Mouse (Mus musculus): Measurements from ENCODE around the gene Zswim8. TPM values are rescaled to one million over a fixed set of nuclear protein-coding genes. Genes with fewer than 3 reads are reported as not detected.
A peak's percentile ranks its signal among the peaks of the same experiment; 100 is the strongest.

The Zswim8 gene
- polyA plus RNA-seq, 1 experiment from 2014 or later: 43.0 TPM

GRCm38 (mm10) chr14:20733952-20734774, 26.8 kb downstream of the Zswim8 start, which contains the start of gene Ndst2:
Gene Ndst2, minus strand, starts transcription at chr14:20734562.
- no peaks in the 10 kb centered on the region for H3K27me3 ChIP-seq (replicated peaks)
- peak within 1 kb of the TSS; percentile 74 for H3K9ac ChIP-seq (replicated peaks)
- peak within 1 kb of the TSS; percentile 81 for H3K27ac ChIP-seq (replicated peaks)
- no peaks in the 10 kb centered on the region for H3K9me3 ChIP-seq (replicated peaks)
- peak within 1 kb of the TSS; percentile 86 for H3K4me2 ChIP-seq
- peak within 1 kb of the TSS; percentile 59 for H3K4me3 ChIP-seq (replicated peaks)
- peaks cover 34% of the 10 kb centered on the region for H3K4me1 ChIP-seq
- whole genome bisulfite sequencing: 0% methylated on average over 75 of the region's 81 CpGs
- peak; percentile 98 for ATAC-seq (ENCODE audit: low FRiP score)
- H3K36me3 ChIP-seq: peaks cover 58% of the 10 kb centered on the region

- H3K27ac ChIP-seq (replicated peaks): peak overlapping the region; percentile 81
Observed at GRCm38 (mm10) chr14:20735052-20735451, 27.7 kb downstream of the Zswim8 start.

GRCm38 (mm10) chr14:20735892-20736390, 28.6 kb downstream of the Zswim8 start:
- H3K9me3 ChIP-seq (replicated peaks): no peaks in the 10 kb centered on the region
- no peaks in the 10 kb centered on the region for H3K27me3 ChIP-seq (replicated peaks)
- peaks cover 59% of the 10 kb centered on the region for H3K36me3 ChIP-seq
- no peak overlapping the region for H3K4me2 ChIP-seq
- no peak overlapping the region for H3K9ac ChIP-seq (replicated peaks)
- no peak overlapping the region for H3K27ac ChIP-seq (replicated peaks)
- H3K4me3 ChIP-seq (replicated peaks): no peak overlapping the region
- ATAC-seq (ENCODE audit: low FRiP score): no peak
- WGBS: 89% methylated on average over 13 of the region's 13 CpGs
- peaks cover 34% of the 10 kb centered on the region for H3K4me1 ChIP-seq

More at GRCm38 (mm10) chr14:20735052-20735451, 27.7 kb downstream of the Zswim8 start:
- Histone ChIP-seq H3K4me2 (peak overlapping the region; percentile 86), H3K27me3 (replicated peaks) (no peaks in the 10 kb centered on the region), H3K9me3 (replicated peaks) (no peaks in the 10 kb centered on the region), H3K9ac (replicated peaks) (no peak overlapping the region), H3K4me1 (peaks cover 34% of the 10 kb centered on the region), H3K36me3 (peaks cover 58% of the 10 kb centered on the region), H3K4me3 (replicated peaks) (no peak overlapping the region)
- no peak for ATAC-seq (ENCODE audit: low FRiP score)
- WGBS: 74% methylated on average over 2 of the region's 2 CpGs

GRCm38 (mm10) chr14:20737306-20737705, 30.0 kb downstream of the Zswim8 start:
- Histone ChIP-seq H3K36me3 (peaks cover 68% of the 10 kb centered on the region), H3K27ac (replicated peaks) (no peak overlapping the region), H3K9ac (replicated peaks) (no peak overlapping the region), H3K27me3 (replicated peaks) (no peaks in the 10 kb centered on the region), H3K4me3 (replicated peaks) (no peak overlapping the region), H3K4me1 (peaks cover 23% of the 10 kb centered on the region), H3K9me3 (replicated peaks) (no peaks in the 10 kb centered on the region), H3K4me2 (no peak overlapping the region)
- ATAC-seq (ENCODE audit: low FRiP score): no peak
- 48% methylated on average over 14 of the region's 14 CpGs for WGBS

GRCm38 (mm10) chr14:20738511-20738910, 31.2 kb downstream of the Zswim8 start:
- no peaks in the 10 kb centered on the region for H3K9me3 ChIP-seq (replicated peaks)
- no peak for ATAC-seq (ENCODE audit: low FRiP score)
- no peak overlapping the region for H3K4me2 ChIP-seq
- H3K36me3 ChIP-seq: peaks cover 73% of the 10 kb centered on the region
- 85% methylated on average over 8 of the region's 8 CpGs for WGBS
- no peak overlapping the region for H3K9ac ChIP-seq (replicated peaks)
- no peaks in the 10 kb centered on the region for H3K27me3 ChIP-seq (replicated peaks)
- H3K4me3 ChIP-seq (replicated peaks): no peak overlapping the region
- H3K27ac ChIP-seq (replicated peaks): no peak overlapping the region
- H3K4me1 ChIP-seq: peaks cover 13% of the 10 kb centered on the region

- no peak overlapping the region for H3K27ac ChIP-seq (replicated peaks)
- H3K9me3 ChIP-seq (replicated peaks): no peaks in the 10 kb centered on the region
- no peak for ATAC-seq (ENCODE audit: low FRiP score)
- no peak overlapping the region for H3K9ac ChIP-seq (replicated peaks)
- 89% methylated on average over 9 of the region's 9 CpGs for WGBS
- no peaks in the 10 kb centered on the region for H3K27me3 ChIP-seq (replicated peaks)
- H3K36me3 ChIP-seq: peaks cover 85% of the 10 kb centered on the region
- H3K4me2 ChIP-seq: no peak overlapping the region
- H3K4me3 ChIP-seq (replicated peaks): no peak overlapping the region
- H3K4me1 ChIP-seq: no peaks in the 10 kb centered on the region
Observed at GRCm38 (mm10) chr14:20741301-20741700, 33.9 kb downstream of the Zswim8 start.

- Histone ChIP-seq H3K36me3 (peaks cover 71% of the 10 kb centered on the region), H3K4me3 (replicated peaks) (no peak overlapping the region), H3K4me1 (peaks cover 4% of the 10 kb centered on the region; the same call in 1 of the 2 replicates), H3K27ac (replicated peaks) (no peak overlapping the region), H3K9me3 (replicated peaks) (no peaks in the 10 kb centered on the region), H3K4me2 (no peak overlapping the region), H3K9ac (replicated peaks) (no peak overlapping the region), H3K27me3 (replicated peaks) (no peaks in the 10 kb centered on the region)
- ATAC-seq (ENCODE audit: low FRiP score): no peak
- WGBS: 94% methylated on average over 3 of the region's 3 CpGs
Observed at GRCm38 (mm10) chr14:20743614-20744013, 36.3 kb downstream of the Zswim8 start.

GRCm38 (mm10) chr14:20746935-20747334, 39.6 kb downstream of the Zswim8 start:
- no peak for ATAC-seq (ENCODE audit: low FRiP score)
- no peak overlapping the region for H3K4me2 ChIP-seq
- no peak overlapping the region for H3K9ac ChIP-seq (replicated peaks)
- peaks cover 38% of the 10 kb centered on the region for H3K36me3 ChIP-seq
- no peaks in the 10 kb centered on the region for H3K27me3 ChIP-seq (replicated peaks)
- H3K4me1 ChIP-seq: peaks cover 4% of the 10 kb centered on the region; the same call in 1 of the 2 replicates
- 88% methylated on average over 3 of the region's 3 CpGs for WGBS
- 0 out of 2 replicates have a peak overlapping the region, but pooled peaks have one; percentile 51 for H3K27ac ChIP-seq (replicated peaks)
- H3K9me3 ChIP-seq (replicated peaks): no peaks in the 10 kb centered on the region
- H3K4me3 ChIP-seq (replicated peaks): no peak overlapping the region

- Histone ChIP-seq H3K4me1 (peaks cover 4% of the 10 kb centered on the region; the same call in 1 of the 2 replicates), H3K9me3 (replicated peaks) (no peaks in the 10 kb centered on the region), H3K27me3 (replicated peaks) (no peaks in the 10 kb centered on the region), H3K4me3 (replicated peaks) (no peak overlapping the region), H3K27ac (replicated peaks) (peak overlapping the region; percentile 43), H3K36me3 (peaks cover 33% of the 10 kb centered on the region), H3K9ac (replicated peaks) (no peak overlapping the region), H3K4me2 (no peak overlapping the region)
- 44% methylated on average over 4 of the region's 4 CpGs for WGBS
- peak; percentile 51 for ATAC-seq (ENCODE audit: low FRiP score)
Observed at GRCm38 (mm10) chr14:20748388-20748787, 41.0 kb downstream of the Zswim8 start.

- H3K36me3 ChIP-seq: peaks cover 27% of the 10 kb centered on the region
- no peaks in the 10 kb centered on the region for H3K9me3 ChIP-seq (replicated peaks)
- H3K4me1 ChIP-seq: peaks cover 4% of the 10 kb centered on the region; the same call in 1 of the 2 replicates
- no peaks in the 10 kb centered on the region for H3K27me3 ChIP-seq (replicated peaks)
- WGBS: 88% methylated on average over 4 of the region's 4 CpGs
- no peak overlapping the region for H3K27ac ChIP-seq (replicated peaks)
- H3K4me2 ChIP-seq: no peak overlapping the region
- no peak for ATAC-seq (ENCODE audit: low FRiP score)
- no peak overlapping the region for H3K4me3 ChIP-seq (replicated peaks)
- no peak overlapping the region for H3K9ac ChIP-seq (replicated peaks)
Observed at GRCm38 (mm10) chr14:20749494-20750051, 42.2 kb downstream of the Zswim8 start.

- 88% methylated on average over 5 of the region's 5 CpGs for WGBS
Observed at GRCm38 (mm10) chr14:20750503-20750902, 43.2 kb downstream of the Zswim8 start.

More at GRCm38 (mm10) chr14:20750503-20750902, 43.2 kb downstream of the Zswim8 start:
- Histone ChIP-seq H3K9ac (replicated peaks) (no peak overlapping the region), H3K4me2 (no peak overlapping the region), H3K4me1 (peaks cover 4% of the 10 kb centered on the region; the same call in 1 of the 2 replicates), H3K4me3 (replicated peaks) (no peak overlapping the region), H3K27me3 (replicated peaks) (no peaks in the 10 kb centered on the region), H3K9me3 (replicated peaks) (no peaks in the 10 kb centered on the region), H3K27ac (replicated peaks) (no peak overlapping the region), H3K36me3 (peaks cover 27% of the 10 kb centered on the region)
- no peak for ATAC-seq (ENCODE audit: low FRiP score)
